Mouse (Mus musculus): ENCODE measurements around the gene Dact3. TPM values are rescaled to one million over a fixed set of nuclear protein-coding genes. Genes with fewer than 3 reads are reported as not detected.

Gene Dact3
- polyA plus RNA-seq, 1 experiment: 3.8 TPM

GRCm38 (mm10) chr7:16920150-16920579 is 45.0 kb downstream of the Dact3 start:
- no peak for DNase-seq
- peaks cover 18% of the 10 kb centered on the region for H3K4me1 ChIP-seq (replicated peaks; ENCODE audit: control insufficient read depth, insufficient read depth, low read length)
- H3K36me3 ChIP-seq (ENCODE audit: control insufficient read depth, insufficient read depth, low read length): peaks cover 27% of the 10 kb centered on the region
- 92% methylated on average over 7 of the region's 7 CpGs for WGBS
- H3K27ac ChIP-seq (ENCODE audit: control insufficient read depth, insufficient read depth, low read length): no peak overlapping the region
- TF ChIP-seq POLR2A (IDR thresholded peaks at IDR 0.05; ENCODE audit: control insufficient read depth, extremely low read depth, insufficient read depth, low read length, poor library complexity) (no peak), CTCF (IDR thresholded peaks at IDR 0.05; ENCODE audit: borderline replicate concordance, control insufficient read depth, extremely low read depth, insufficient read depth, low read length, poor library complexity) (no peak)
- no peaks in the 10 kb centered on the region for H3K27me3 ChIP-seq (ENCODE audit: control insufficient read depth, insufficient read depth, low read length)
- H3K4me3 ChIP-seq (ENCODE audit: control insufficient read depth, insufficient read depth, low read length): no peak overlapping the region

GRCm38 (mm10) chr7:16920818-16921791 is 46.0 kb downstream of the Dact3 start:
- no peak overlapping the region for H3K27ac ChIP-seq (ENCODE audit: control insufficient read depth, insufficient read depth, low read length)
- H3K27me3 ChIP-seq (ENCODE audit: control insufficient read depth, insufficient read depth, low read length): no peaks in the 10 kb centered on the region
- 91% methylated on average over 21 of the region's 21 CpGs for WGBS
- no peak for DNase-seq
- peaks cover 18% of the 10 kb centered on the region for H3K4me1 ChIP-seq (replicated peaks; ENCODE audit: control insufficient read depth, insufficient read depth, low read length)
- H3K36me3 ChIP-seq (ENCODE audit: control insufficient read depth, insufficient read depth, low read length): peaks cover 20% of the 10 kb centered on the region
- H3K4me3 ChIP-seq (ENCODE audit: control insufficient read depth, insufficient read depth, low read length): no peak overlapping the region
- TF ChIP-seq CTCF (IDR thresholded peaks at IDR 0.05; ENCODE audit: borderline replicate concordance, control insufficient read depth, extremely low read depth, insufficient read depth, low read length, poor library complexity): no peak
- no peak for TF ChIP-seq POLR2A (IDR thresholded peaks at IDR 0.05; ENCODE audit: control insufficient read depth, extremely low read depth, insufficient read depth, low read length, poor library complexity)

GRCm38 (mm10) chr7:16921881-16922335 is 46.8 kb downstream of the Dact3 start:
- no peak overlapping the region for H3K27ac ChIP-seq (ENCODE audit: control insufficient read depth, insufficient read depth, low read length)
- peaks cover 13% of the 10 kb centered on the region for H3K36me3 ChIP-seq (ENCODE audit: control insufficient read depth, insufficient read depth, low read length)
- H3K4me1 ChIP-seq (replicated peaks; ENCODE audit: control insufficient read depth, insufficient read depth, low read length): peaks cover 18% of the 10 kb centered on the region
- no peak overlapping the region for H3K4me3 ChIP-seq (ENCODE audit: control insufficient read depth, insufficient read depth, low read length)
- no peak for DNase-seq
- WGBS: 43% methylated on average over 6 of the region's 6 CpGs
- H3K27me3 ChIP-seq (ENCODE audit: control insufficient read depth, insufficient read depth, low read length): no peaks in the 10 kb centered on the region
- TF ChIP-seq POLR2A (IDR thresholded peaks at IDR 0.05; ENCODE audit: control insufficient read depth, extremely low read depth, insufficient read depth, low read length, poor library complexity) (no peak), CTCF (IDR thresholded peaks at IDR 0.05; ENCODE audit: borderline replicate concordance, control insufficient read depth, extremely low read depth, insufficient read depth, low read length, poor library complexity) (no peak)

- TF ChIP-seq CTCF (IDR thresholded peaks at IDR 0.05; ENCODE audit: borderline replicate concordance, control insufficient read depth, extremely low read depth, insufficient read depth, low read length, poor library complexity): no peak
- H3K36me3 ChIP-seq (ENCODE audit: control insufficient read depth, insufficient read depth, low read length): peaks cover 7% of the 10 kb centered on the region
- H3K27me3 ChIP-seq (ENCODE audit: control insufficient read depth, insufficient read depth, low read length): no peaks in the 10 kb centered on the region
- H3K4me1 ChIP-seq (replicated peaks; ENCODE audit: control insufficient read depth, insufficient read depth, low read length): peaks cover 18% of the 10 kb centered on the region
- peak overlapping the region; percentile 82; the same call in 1 of the 2 replicates for H3K27ac ChIP-seq (ENCODE audit: control insufficient read depth, insufficient read depth, low read length)
- 38% methylated on average over 10 of the region's 10 CpGs for WGBS
- H3K4me3 ChIP-seq (ENCODE audit: control insufficient read depth, insufficient read depth, low read length): peak overlapping the region; percentile 79
- DNase-seq: peak; percentile 40
Observed at GRCm38 (mm10) chr7:16922360-16922973, 47.4 kb downstream of the Dact3 start.

GRCm38 (mm10) chr7:16923283-16924036 is 48.3 kb downstream of the Dact3 start:
- no peak for TF ChIP-seq CTCF (IDR thresholded peaks at IDR 0.05; ENCODE audit: borderline replicate concordance, control insufficient read depth, extremely low read depth, insufficient read depth, low read length, poor library complexity)
- TF ChIP-seq POLR2A (IDR thresholded peaks at IDR 0.05; ENCODE audit: control insufficient read depth, extremely low read depth, insufficient read depth, low read length, poor library complexity): peak; percentile 69; the same call in 1 of the 2 replicates
- peak overlapping the region; percentile 82 for H3K27ac ChIP-seq (ENCODE audit: control insufficient read depth, insufficient read depth, low read length)
- WGBS: 1% methylated on average over 54 of the region's 57 CpGs
- H3K27me3 ChIP-seq (ENCODE audit: control insufficient read depth, insufficient read depth, low read length): no peaks in the 10 kb centered on the region
- DNase-seq: peak; percentile 60
- H3K36me3 ChIP-seq (ENCODE audit: control insufficient read depth, insufficient read depth, low read length): 0 out of 2 replicates have a peak, but pooled peaks cover 4% of the 10 kb centered on the region
- peaks cover 18% of the 10 kb centered on the region for H3K4me1 ChIP-seq (replicated peaks; ENCODE audit: control insufficient read depth, insufficient read depth, low read length)
- H3K4me3 ChIP-seq (ENCODE audit: control insufficient read depth, insufficient read depth, low read length): peak overlapping the region; percentile 79

Data from thymus, adult 2 months (tissue).